Mouse (Mus musculus) spleen, adult 2 months (tissue): ENCODE measurements at regions not wholly inside any gene's neighbourhood (a gene's known extent, or its start where the extent isn't known, plus 50 kb on each side); places are given as distances from the start of the nearest gene placed in this dataset.

Experiments used
- DNase-seq, 2 experiments: peaks; one replicate each; pipeline versions ENCODE4 v3.0.0 to v3.0.0-alpha.2; 2012 to 2021; ENCODE audit warnings: low spot score in 2 of 2, low read depth in 1 of 2
- H3K27ac ChIP-seq: fragments of 200-500 bp; 2 replicates; pipeline ENCODE4 v1.5.1; 2012; ENCODE audit warnings: low read length, inconsistent platforms; ENCODE audit not compliant: insufficient read depth
- H3K27me3 ChIP-seq: fragments of 200-500 bp; 2 replicates; pipeline ENCODE4 v1.6.1; 2012; ENCODE audit warnings: mild to moderate bottlenecking, moderate library complexity, low read length, inconsistent platforms; ENCODE audit not compliant: control insufficient read depth, insufficient read depth
- H3K36me3 ChIP-seq: fragments of 200-500 bp; 2 replicates; pipeline ENCODE4 v1.6.1; 2012; ENCODE audit warnings: mild to moderate bottlenecking, low read length, inconsistent platforms; ENCODE audit not compliant: control insufficient read depth, insufficient read depth
- H3K4me1 ChIP-seq: fragments of 200-500 bp; 2 replicates; pipeline ENCODE4 v1.6.1; 2011; ENCODE audit warnings: inconsistent platforms; ENCODE audit not compliant: control insufficient read depth, insufficient read depth, insufficient read length
- H3K4me3 ChIP-seq: fragments of 200-500 bp; 2 replicates; pipeline ENCODE4 v1.5.1; 2011; ENCODE audit warnings: mild to moderate bottlenecking, inconsistent platforms; ENCODE audit not compliant: insufficient read depth, insufficient read length; ENCODE audit errors: extremely low read depth
- CTCF ChIP-seq: fragments of 200-500 bp; IDR thresholded peaks from 2 replicates; pipeline ENCODE4 v1.5.1; 2011; ENCODE audit warnings: mild to moderate bottlenecking, inconsistent platforms; ENCODE audit not compliant: insufficient read depth, insufficient read length, insufficient replicate concordance; ENCODE audit errors: extremely low read depth
- POLR2A ChIP-seq: fragments of 200-500 bp; IDR thresholded peaks from 2 replicates; pipeline ENCODE4 v1.6.1; 2011; ENCODE audit warnings: low read depth, low read length, inconsistent platforms
- WGBS: fragments of 180-500 bp; shearing (Covaris S2); methylation state at CpG from one replicate; pipeline ENCODE4 v1.1.7; 2018; 5-methylcytosine and 5-hydroxymethylcytosine counted together

DNA sequence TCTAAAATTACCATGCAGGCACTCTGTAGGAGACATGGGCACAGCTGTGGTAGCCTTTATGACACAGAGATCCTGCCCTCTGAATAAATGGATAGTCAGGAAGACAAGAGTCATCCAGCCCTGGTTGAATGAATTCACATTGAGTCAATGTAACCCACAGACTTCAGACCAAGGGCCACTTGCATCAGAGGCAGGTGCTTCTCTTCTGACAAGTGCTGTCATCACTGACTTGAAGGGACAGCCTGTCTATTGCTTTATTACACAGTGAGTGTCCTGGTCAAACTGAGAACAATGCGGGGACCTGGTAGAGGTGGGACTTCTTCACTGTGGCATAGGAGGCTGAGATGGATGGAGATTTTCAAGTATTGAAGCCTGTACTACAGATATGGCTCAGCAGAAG is 230.1 kb downstream of the Lyplal1 start:
- 84% methylated on average over 1 of the region's 1 CpGs for WGBS
- Histone ChIP-seq H3K36me3 (no peaks in the 10 kb centered on the region), H3K4me3 (no peak overlapping the region), H3K27me3 (no peaks in the 10 kb centered on the region), H3K27ac (no peak overlapping the region), H3K4me1 (no peaks in the 10 kb centered on the region)
- DNase-seq, result no peak
- TF ChIP-seq POLR2A (no peak), CTCF (no peak)

GRCm38 (mm10) chr1:185891814-185892213 is 225.3 kb downstream of the Lyplal1 start:
- no peak overlapping the region for H3K4me3 ChIP-seq
- H3K27ac ChIP-seq, result no peak overlapping the region
- no peaks in the 10 kb centered on the region for H3K4me1 ChIP-seq
- TF ChIP-seq CTCF (no peak), POLR2A (no peak)
- H3K36me3 ChIP-seq, result no peaks in the 10 kb centered on the region
- no peaks in the 10 kb centered on the region for H3K27me3 ChIP-seq
- DNase-seq, result no peak
- WGBS, result 82% methylated on average over 4 of the region's 4 CpGs

DNA sequence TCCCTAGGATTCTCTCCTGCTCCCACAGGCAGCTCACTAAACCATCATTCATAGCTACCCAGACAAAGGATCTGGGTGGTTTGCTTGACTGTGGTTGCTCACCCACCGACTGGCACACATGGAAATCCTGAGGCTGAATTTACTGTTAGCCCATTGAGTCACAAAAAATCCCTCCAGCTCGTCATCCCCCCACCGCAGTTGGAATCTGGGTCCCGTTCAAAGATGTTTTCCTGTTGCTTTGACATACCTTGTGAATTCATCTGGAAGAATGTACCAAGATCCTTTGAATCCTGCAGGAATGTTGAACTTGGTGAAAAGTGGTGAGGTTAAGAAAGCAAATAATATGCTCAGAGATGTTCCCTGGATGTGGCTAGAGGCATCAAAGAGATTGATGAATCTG is 223.7 kb downstream of the Lyplal1 start:
- no peaks in the 10 kb centered on the region for H3K27me3 ChIP-seq
- DNase-seq, result no peak
- no peak overlapping the region for H3K27ac ChIP-seq
- no peaks in the 10 kb centered on the region for H3K4me1 ChIP-seq
- H3K36me3 ChIP-seq, result no peaks in the 10 kb centered on the region
- TF ChIP-seq CTCF, result no peak
- no peak for TF ChIP-seq POLR2A
- H3K4me3 ChIP-seq, result no peak overlapping the region
- WGBS, result 76% methylated on average over 4 of the region's 4 CpGs

DNA sequence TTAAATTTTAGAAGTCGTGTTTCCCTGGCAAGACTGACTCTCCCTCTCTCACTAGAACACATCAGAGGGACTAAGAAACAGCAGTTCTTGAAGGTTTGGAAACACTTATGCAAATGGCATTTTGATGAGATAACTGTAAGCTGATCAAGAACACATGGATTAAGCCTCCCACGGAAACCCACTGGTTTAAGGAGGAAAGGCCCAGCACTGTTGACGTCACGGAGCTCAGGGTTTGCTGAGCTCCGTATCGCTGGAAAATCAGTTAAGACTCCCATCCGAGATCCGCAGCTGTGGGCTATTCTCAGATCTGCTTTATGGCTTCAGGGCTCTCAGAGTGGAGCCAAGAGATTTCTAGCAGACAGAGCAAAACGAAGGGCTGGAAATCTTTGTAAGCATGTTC is 218.6 kb downstream of the Lyplal1 start:
- H3K36me3 ChIP-seq, result no peaks in the 10 kb centered on the region
- TF ChIP-seq POLR2A, result no peak
- no peak for TF ChIP-seq CTCF
- H3K27me3 ChIP-seq, result no peaks in the 10 kb centered on the region
- no peak overlapping the region for H3K27ac ChIP-seq
- no peak for DNase-seq
- 83% methylated on average over 9 of the region's 9 CpGs for WGBS
- H3K4me1 ChIP-seq, result no peaks in the 10 kb centered on the region
- H3K4me3 ChIP-seq, result no peak overlapping the region

- no peaks in the 10 kb centered on the region for H3K27me3 ChIP-seq
- no peak for DNase-seq
- TF ChIP-seq POLR2A, result no peak
- TF ChIP-seq CTCF, result no peak
- no peak overlapping the region for H3K4me3 ChIP-seq
- H3K27ac ChIP-seq, result no peak overlapping the region
- WGBS, result 68% methylated on average over 3 of the region's 3 CpGs
- no peaks in the 10 kb centered on the region for H3K36me3 ChIP-seq
- H3K4me1 ChIP-seq, result no peaks in the 10 kb centered on the region
These were observed 216.8 kb downstream of the Lyplal1 start for GRCm38 (mm10) chr1:185900316-185900715.

GRCm38 (mm10) chr1:185902395-185902794 is 214.7 kb downstream of the Lyplal1 start:
- no peaks in the 10 kb centered on the region for H3K36me3 ChIP-seq
- H3K4me1 ChIP-seq, result no peaks in the 10 kb centered on the region
- H3K27ac ChIP-seq, result no peak overlapping the region
- no peak overlapping the region for H3K4me3 ChIP-seq
- H3K27me3 ChIP-seq, result no peaks in the 10 kb centered on the region
- TF ChIP-seq CTCF, result no peak
- TF ChIP-seq POLR2A, result no peak
- 64% methylated on average over 3 of the region's 3 CpGs for WGBS
- DNase-seq, result no peak

DNA sequence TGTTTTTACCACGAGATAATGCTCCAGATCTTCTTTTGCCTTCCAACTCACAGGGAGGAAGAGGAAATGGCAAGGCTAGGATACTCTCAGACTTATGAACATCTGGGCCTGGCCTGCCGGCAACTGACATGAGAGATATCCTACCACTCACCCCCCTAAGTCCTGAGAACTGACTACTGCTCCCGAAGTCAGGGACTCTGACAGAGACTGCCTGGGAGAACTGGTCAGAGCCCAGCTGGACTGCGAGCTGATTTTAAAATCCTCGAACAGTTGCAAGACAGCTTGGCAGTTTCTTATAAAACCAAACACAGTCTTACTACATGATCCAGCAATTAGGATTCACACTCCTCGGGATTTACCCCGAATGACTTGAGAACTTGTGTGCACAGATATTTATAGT is 211.4 kb downstream of the Lyplal1 start:
- no peaks in the 10 kb centered on the region for H3K4me1 ChIP-seq
- no peaks in the 10 kb centered on the region for H3K27me3 ChIP-seq
- H3K36me3 ChIP-seq, result no peaks in the 10 kb centered on the region
- H3K4me3 ChIP-seq, result no peak overlapping the region
- H3K27ac ChIP-seq, result no peak overlapping the region
- TF ChIP-seq POLR2A, result no peak
- TF ChIP-seq CTCF, result no peak
- WGBS, result 62% methylated on average over 7 of the region's 7 CpGs
- DNase-seq, result no peak

- Histone ChIP-seq H3K36me3 (no peaks in the 10 kb centered on the region), H3K4me3 (no peak overlapping the region), H3K27ac (no peak overlapping the region), H3K4me1 (no peaks in the 10 kb centered on the region), H3K27me3 (no peaks in the 10 kb centered on the region)
- no peak for TF ChIP-seq CTCF
- TF ChIP-seq POLR2A, result no peak
- 48% methylated on average over 2 of the region's 2 CpGs for WGBS
- no peak for DNase-seq
These were observed 201.5 kb downstream of the Lyplal1 start for GRCm38 (mm10) chr1:185915579-185915978.
